Mouse (Mus musculus) kidney, adult 2 months (tissue): Measurements from ENCODE around the gene Gm40460. TPM values are rescaled to one million over a fixed set of nuclear protein-coding genes. Genes with fewer than 3 reads are reported as not detected.
"Not testable (repeated sequence)": the region's sequence is repeated elsewhere in the genome, so short reads cannot be mapped to it uniquely, and the experiment has no call there.

Source experiments
- DNase-seq: peaks from one replicate; pipeline ENCODE4 v3.0.0; 2021
- H3K27ac ChIP-seq: fragments of 200-500 bp; 2 replicates; pipeline ENCODE4 v1.5.1; 2012; ENCODE audit warnings: low read depth, low read length, control low read depth, inconsistent platforms; ENCODE audit not compliant: insufficient read depth
- H3K27me3 ChIP-seq: fragments of 200-500 bp; replicated peaks from 2 replicates; pipeline ENCODE4 v1.6.1; 2012; ENCODE audit warnings: mild to moderate bottlenecking, moderate library complexity, low read length, inconsistent platforms; ENCODE audit not compliant: control insufficient read depth, insufficient read depth
- H3K36me3 ChIP-seq: fragments of 200-500 bp; 2 replicates; pipeline ENCODE4 v1.6.1; 2012; ENCODE audit warnings: mild to moderate bottlenecking, moderate library complexity, low read length, inconsistent platforms; ENCODE audit not compliant: control insufficient read depth, insufficient read depth
- H3K4me1 ChIP-seq: fragments of 200-500 bp; 2 replicates; pipeline ENCODE4 v1.6.1; 2011; ENCODE audit warnings: low read length; ENCODE audit not compliant: control insufficient read depth, insufficient read depth
- H3K4me3 ChIP-seq: fragments of 200-500 bp; 2 replicates; pipeline ENCODE4 v1.5.1; 2011; ENCODE audit warnings: mild to moderate bottlenecking, low read depth, low read length, control low read depth; ENCODE audit not compliant: insufficient read depth
- CTCF ChIP-seq: fragments of 200-500 bp; conservative IDR thresholded peaks from 2 replicates; pipeline ENCODE4 v1.5.1; 2011; ENCODE audit warnings: low read depth, mild to moderate bottlenecking, control low read depth, low read length, moderate library complexity, mixed read lengths; ENCODE audit not compliant: insufficient read depth, insufficient read length
- POLR2A ChIP-seq: fragments of 200-500 bp; IDR thresholded peaks from one replicate; pipeline ENCODE4 v1.6.1; 2011; ENCODE audit warnings: low read depth, low read length, control low read depth
- WGBS: fragments of 180-500 bp; shearing (Covaris S2); methylation state at CpG from one replicate; pipeline ENCODE4 v1.1.7; 2018; 5-methylcytosine and 5-hydroxymethylcytosine counted together
- polyA plus RNA-seq: library from polyadenylated mRNA; depleted of rRNA; stranded (reverse); fragments of >200 nt; gene quantifications from 2 replicates; pipeline ENCODE4 v1.2.3, GENCODE M21; 2012; rRNA removed

Gm40460 gene
- polyA plus RNA-seq, 1 experiment, result not detected

DNA sequence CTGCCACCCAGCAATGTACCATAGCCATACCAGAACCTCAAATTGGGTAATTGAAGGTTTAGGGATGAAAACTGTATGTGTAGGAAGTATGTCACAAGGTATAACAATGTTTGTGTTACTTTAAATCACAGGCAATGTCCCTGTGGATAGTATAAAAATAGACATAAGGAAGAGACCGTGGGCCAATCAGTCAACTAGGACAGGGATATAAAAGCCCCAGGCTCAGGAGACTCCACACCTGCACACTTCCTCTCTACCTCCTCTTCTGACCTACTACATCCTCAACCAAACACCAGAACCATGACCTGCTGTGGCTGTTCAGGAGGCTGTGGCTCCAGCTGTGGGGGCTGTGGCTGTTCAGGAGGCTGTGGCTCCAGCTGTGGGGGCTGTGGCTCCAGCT is 29.3 kb downstream of the Gm40460 start, which contains the start of gene Gm7579:
Gene Gm7579, plus strand, starts transcription at position 301 of the 400 bp plus-strand sequence.
- TF ChIP-seq POLR2A (no peak), CTCF (no peak)
- H3K27ac ChIP-seq, result no peak within 1 kb of the TSS
- H3K4me3 ChIP-seq, result no peak within 1 kb of the TSS
- H3K27me3 ChIP-seq, result no peaks in the 10 kb centered on the region
- DNase-seq, result no peak
- no peaks in the 10 kb centered on the region for H3K4me1 ChIP-seq
- no peaks in the 10 kb centered on the region for H3K36me3 ChIP-seq
- WGBS, result 38% methylated on average over 1 of the region's 1 CpGs

DNA sequence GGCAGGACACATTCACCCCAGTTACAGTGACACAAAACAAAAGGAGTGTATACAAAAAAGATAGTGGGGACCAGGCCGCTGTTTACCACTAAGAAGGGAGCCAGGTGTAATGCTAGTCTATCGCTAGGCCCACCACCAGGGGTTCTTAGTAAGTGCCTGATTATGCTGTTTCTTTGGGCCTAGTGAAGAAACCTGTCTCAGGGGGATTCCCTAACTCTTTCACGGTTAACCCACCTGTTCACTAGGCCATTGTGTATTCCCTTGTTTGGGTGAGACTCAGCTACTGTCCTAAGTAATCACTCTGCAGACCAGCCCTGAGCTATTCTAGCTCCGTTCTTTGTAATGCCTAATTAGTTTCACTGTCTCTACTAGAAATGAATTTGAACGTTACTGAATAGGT is 34.0 kb downstream of the Gm40460 start:
- not testable (repeated sequence) for DNase-seq, H3K27me3 ChIP-seq
- WGBS, result 83% methylated on average over 5 of the region's 5 CpGs

GRCm38 (mm10) chr7:142205488-142205887 is 35.4 kb downstream of the Gm40460 start:
- no peaks in the 10 kb centered on the region for H3K4me1 ChIP-seq
- no peak overlapping the region for H3K4me3 ChIP-seq
- no peak for DNase-seq
- H3K27ac ChIP-seq, result no peak overlapping the region
- TF ChIP-seq POLR2A (no peak), CTCF (no peak)
- H3K36me3 ChIP-seq, result no peaks in the 10 kb centered on the region
- H3K27me3 ChIP-seq, result no peaks in the 10 kb centered on the region

More for the DNA sequence above, 34.0 kb downstream of the Gm40460 start:
- H3K27ac ChIP-seq, H3K36me3 ChIP-seq, H3K4me1 ChIP-seq, H3K4me3 ChIP-seq: not testable (repeated sequence)

DNA sequence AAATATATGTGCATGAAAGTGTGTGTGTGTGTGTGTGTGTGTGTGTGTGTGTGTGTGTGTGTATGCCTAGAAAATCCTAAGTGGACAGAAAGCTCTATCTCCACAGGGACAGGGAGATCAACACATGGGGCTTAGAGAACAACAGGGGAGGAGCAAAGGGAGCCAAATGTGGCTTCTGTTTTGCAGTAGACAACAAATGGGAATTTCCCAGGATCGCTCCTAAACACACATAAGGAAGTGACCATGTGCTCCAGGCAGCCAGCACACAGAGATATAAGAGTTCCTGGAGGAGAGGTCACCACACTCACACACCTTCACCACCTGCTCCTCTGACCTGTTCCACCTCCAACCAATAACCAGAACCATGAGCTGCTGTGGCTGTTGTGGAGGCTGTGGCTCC is 39.8 kb downstream of the Gm40460 start, which contains the start of gene Krtap5-3:
Gene Krtap5-3, plus strand, starts transcription at position 301 of the 400 bp plus-strand sequence.
- H3K36me3 ChIP-seq, result no peaks in the 10 kb centered on the region
- no peaks in the 10 kb centered on the region for H3K4me1 ChIP-seq
- H3K4me3 ChIP-seq, result no peak within 1 kb of the TSS
- no peak for DNase-seq
- TF ChIP-seq POLR2A (no peak), CTCF (no peak)
- no peaks in the 10 kb centered on the region for H3K27me3 ChIP-seq
- H3K27ac ChIP-seq, result no peak within 1 kb of the TSS
- WGBS, result 32% methylated on average over 1 of the region's 1 CpGs

DNA sequence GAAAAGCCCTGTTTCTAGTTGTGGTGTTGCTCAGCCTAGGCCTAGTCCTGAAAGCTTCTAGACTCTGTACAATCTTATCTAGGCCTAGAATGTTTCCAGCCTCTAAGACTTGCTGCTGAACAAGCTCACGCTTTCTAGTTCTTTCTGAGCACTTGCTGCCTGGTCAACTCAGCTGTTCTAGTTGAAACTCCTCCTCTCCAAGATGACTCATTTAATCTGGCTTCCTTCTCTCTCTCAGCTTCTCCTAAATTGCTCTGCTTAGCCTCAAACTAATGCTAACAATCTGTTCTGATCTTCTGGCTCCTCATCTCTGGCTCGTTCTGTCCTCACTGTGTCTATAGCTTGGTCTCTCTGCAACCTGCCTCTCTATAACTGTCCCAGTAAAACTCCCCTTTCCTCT is 42.1 kb downstream of the Gm40460 start:
- Histone ChIP-seq H3K4me3 (no peak overlapping the region), H3K36me3 (no peaks in the 10 kb centered on the region), H3K27me3 (no peaks in the 10 kb centered on the region), H3K4me1 (no peaks in the 10 kb centered on the region), H3K27ac (no peak overlapping the region)
- TF ChIP-seq POLR2A, result no peak
- TF ChIP-seq CTCF, result no peak
- DNase-seq, result no peak
- 88% methylated on average over 2 of the region's 2 CpGs for WGBS

Other genes starting within 250 kb of the Gm40460 start
- gene Mob2, start 180.0 kb downstream of the Gm40460 start, polyA plus RNA-seq, result 44.0 and 45.3 TPM in 2 replicates
- 3.6 and 3.7 TPM in 2 replicates for gene Dusp8, start 145.2 kb downstream of the Gm40460 start, polyA plus RNA-seq
- gene Gm45618, start 120.3 kb downstream of the Gm40460 start, polyA plus RNA-seq, result not detected in 2 replicates
- not detected in 2 replicates for gene Gm39115, start 105.0 kb downstream of the Gm40460 start, polyA plus RNA-seq
- gene Gm45337, start 96.5 kb downstream of the Gm40460 start, polyA plus RNA-seq, result not detected in 2 replicates
- gene Gm29735, start 84.0 kb downstream of the Gm40460 start, polyA plus RNA-seq, result not detected in 2 replicates
- not detected in 2 replicates for gene Gm4553, start 75.3 kb downstream of the Gm40460 start, polyA plus RNA-seq
- not detected in 2 replicates for gene Krtap5-2, start 65.1 kb downstream of the Gm40460 start, polyA plus RNA-seq
- not detected in 2 replicates for gene Gm10153, start 50.7 kb downstream of the Gm40460 start, polyA plus RNA-seq
- gene Krtap5-3, start 39.7 kb downstream of the Gm40460 start, polyA plus RNA-seq, result not detected in 2 replicates
- not detected in 2 replicates for gene Gm7579, start 29.2 kb downstream of the Gm40460 start, polyA plus RNA-seq
- not detected in 2 replicates for gene Krtap5-5, start 11.1 kb downstream of the Gm40460 start, polyA plus RNA-seq
- not detected in 2 replicates for gene Gm2431, start 17.3 kb upstream of the Gm40460 start, polyA plus RNA-seq
- not detected in 2 replicates for gene Gm4559, start 33.3 kb upstream of the Gm40460 start, polyA plus RNA-seq
- gene Krtap5-1, start 56.0 kb upstream of the Gm40460 start, polyA plus RNA-seq, result not detected in 2 replicates
- not detected in 2 replicates for gene Krtap5-4, start 62.5 kb upstream of the Gm40460 start, polyA plus RNA-seq
- 3.1 and 4.1 TPM in 2 replicates for gene Ifitm10, start 132.7 kb upstream of the Gm40460 start, polyA plus RNA-seq
- 0.36 TPM in 1 of 2 replicates, not detected in the other for gene Gm49369, start 141.6 kb upstream of the Gm40460 start, polyA plus RNA-seq
- gene Ctsd, start 147.0 kb upstream of the Gm40460 start, polyA plus RNA-seq, result 830 and 897 TPM in 2 replicates
- gene Syt8, start 193.8 kb upstream of the Gm40460 start, polyA plus RNA-seq, result 1.8 and 3.3 TPM in 2 replicates
- 0.54 and 103 TPM in 2 replicates for gene Tnni2, start 200.7 kb upstream of the Gm40460 start, polyA plus RNA-seq
- 22.2 and 39.8 TPM in 2 replicates for gene Lsp1, start 219.7 kb upstream of the Gm40460 start, polyA plus RNA-seq